Mouse (Mus musculus): ENCODE results near the gene Nek2. TPM values are rescaled to one million over a fixed set of nuclear protein-coding genes. Genes with fewer than 3 reads are reported as not detected.

Gene Nek2
- polyA plus RNA-seq, 1 experiment from 2014 or later = 22.7 TPM

GRCm38 (mm10) chr1:191858136-191858535 is 36.9 kb downstream of the Nek2 start:
- no peaks in the 10 kb centered on the region for H3K4me1 ChIP-seq (ENCODE audit: control insufficient read depth, insufficient read depth, low read length)
- H3K4me2 ChIP-seq (ENCODE audit: low read length) = no peak overlapping the region
- H3K36me3 ChIP-seq (ENCODE audit: control insufficient read depth, insufficient read depth, low read length) = no peaks in the 10 kb centered on the region
- H3K27me3 ChIP-seq (replicated peaks; ENCODE audit: control insufficient read depth, insufficient read depth, low read length) = no peaks in the 10 kb centered on the region
- DNase-seq (ENCODE audit: low spot score) (no peak), ATAC-seq (no peak)
- H3K9me3 ChIP-seq (replicated peaks; ENCODE audit: control insufficient read depth, low read length) = no peaks in the 10 kb centered on the region
- H3K9ac ChIP-seq (ENCODE audit: low read length) = no peak overlapping the region
- no peak overlapping the region for H3K4me3 ChIP-seq (ENCODE audit: low read depth, low read length)
- H3K27ac ChIP-seq (ENCODE audit: low read depth, low read length) = no peak overlapping the region

- no peaks in the 10 kb centered on the region for H3K36me3 ChIP-seq (ENCODE audit: control insufficient read depth, insufficient read depth, low read length)
- H3K9me3 ChIP-seq (replicated peaks; ENCODE audit: control insufficient read depth, low read length) = no peaks in the 10 kb centered on the region
- H3K4me3 ChIP-seq (ENCODE audit: low read depth, low read length) = no peak overlapping the region
- H3K27me3 ChIP-seq (replicated peaks; ENCODE audit: control insufficient read depth, insufficient read depth, low read length) = no peaks in the 10 kb centered on the region
- ATAC-seq = no peak
- DNase-seq (ENCODE audit: low spot score) = no peak
- H3K9ac ChIP-seq (ENCODE audit: low read length) = no peak overlapping the region
- no peak overlapping the region for H3K4me2 ChIP-seq (ENCODE audit: low read length)
- H3K27ac ChIP-seq (ENCODE audit: low read depth, low read length) = no peak overlapping the region
- no peaks in the 10 kb centered on the region for H3K4me1 ChIP-seq (ENCODE audit: control insufficient read depth, insufficient read depth, low read length)
- 91% methylated on average over 3 of the region's 3 CpGs for WGBS
Observed at GRCm38 (mm10) chr1:191859847-191860246, 38.6 kb downstream of the Nek2 start.

GRCm38 (mm10) chr1:191861247-191861646 is 40.0 kb downstream of the Nek2 start:
- no peaks in the 10 kb centered on the region for H3K4me1 ChIP-seq (ENCODE audit: control insufficient read depth, insufficient read depth, low read length)
- no peaks in the 10 kb centered on the region for H3K27me3 ChIP-seq (replicated peaks; ENCODE audit: control insufficient read depth, insufficient read depth, low read length)
- no peak for ATAC-seq
- H3K36me3 ChIP-seq (ENCODE audit: control insufficient read depth, insufficient read depth, low read length) = no peaks in the 10 kb centered on the region
- H3K9me3 ChIP-seq (replicated peaks; ENCODE audit: control insufficient read depth, low read length) = no peaks in the 10 kb centered on the region
- no peak overlapping the region for H3K4me3 ChIP-seq (ENCODE audit: low read depth, low read length)
- no peak overlapping the region for H3K4me2 ChIP-seq (ENCODE audit: low read length)
- H3K27ac ChIP-seq (ENCODE audit: low read depth, low read length) = no peak overlapping the region
- H3K9ac ChIP-seq (ENCODE audit: low read length) = no peak overlapping the region
- no peak for DNase-seq (ENCODE audit: low spot score)
- WGBS = 84% methylated on average over 5 of the region's 5 CpGs

GRCm38 (mm10) chr1:191863833-191864550 is 42.7 kb downstream of the Nek2 start:
- no peak overlapping the region for H3K9ac ChIP-seq (ENCODE audit: low read length)
- ATAC-seq (no peak), DNase-seq (ENCODE audit: low spot score) (no peak)
- H3K4me2 ChIP-seq (ENCODE audit: low read length) = no peak overlapping the region
- no peaks in the 10 kb centered on the region for H3K36me3 ChIP-seq (ENCODE audit: control insufficient read depth, insufficient read depth, low read length)
- no peaks in the 10 kb centered on the region for H3K9me3 ChIP-seq (replicated peaks; ENCODE audit: control insufficient read depth, low read length)
- 64% methylated on average over 4 of the region's 4 CpGs for WGBS
- H3K4me3 ChIP-seq (ENCODE audit: low read depth, low read length) = no peak overlapping the region
- H3K27ac ChIP-seq (ENCODE audit: low read depth, low read length) = no peak overlapping the region
- H3K4me1 ChIP-seq (ENCODE audit: control insufficient read depth, insufficient read depth, low read length) = no peaks in the 10 kb centered on the region
- H3K27me3 ChIP-seq (replicated peaks; ENCODE audit: control insufficient read depth, insufficient read depth, low read length) = no peaks in the 10 kb centered on the region

- H3K4me2 ChIP-seq (ENCODE audit: low read length) = no peak overlapping the region
- no peaks in the 10 kb centered on the region for H3K4me1 ChIP-seq (ENCODE audit: control insufficient read depth, insufficient read depth, low read length)
- H3K9me3 ChIP-seq (replicated peaks; ENCODE audit: control insufficient read depth, low read length) = no peaks in the 10 kb centered on the region
- H3K9ac ChIP-seq (ENCODE audit: low read length) = no peak overlapping the region
- no peak overlapping the region for H3K4me3 ChIP-seq (ENCODE audit: low read depth, low read length)
- DNase-seq (ENCODE audit: low spot score) = no peak
- no peak for ATAC-seq
- H3K27me3 ChIP-seq (replicated peaks; ENCODE audit: control insufficient read depth, insufficient read depth, low read length) = no peaks in the 10 kb centered on the region
- WGBS = 84% methylated on average over 8 of the region's 8 CpGs
- no peak overlapping the region for H3K27ac ChIP-seq (ENCODE audit: low read depth, low read length)
- H3K36me3 ChIP-seq (ENCODE audit: control insufficient read depth, insufficient read depth, low read length) = no peaks in the 10 kb centered on the region
Observed at GRCm38 (mm10) chr1:191864551-191865027, 43.3 kb downstream of the Nek2 start.

- H3K4me1 ChIP-seq (ENCODE audit: control insufficient read depth, insufficient read depth, low read length) = no peaks in the 10 kb centered on the region
- H3K9me3 ChIP-seq (replicated peaks; ENCODE audit: control insufficient read depth, low read length) = no peaks in the 10 kb centered on the region
- no peaks in the 10 kb centered on the region for H3K36me3 ChIP-seq (ENCODE audit: control insufficient read depth, insufficient read depth, low read length)
- ATAC-seq (no peak), DNase-seq (ENCODE audit: low spot score) (no peak)
- WGBS = 85% methylated on average over 6 of the region's 6 CpGs
- no peak overlapping the region for H3K4me3 ChIP-seq (ENCODE audit: low read depth, low read length)
- no peak overlapping the region for H3K27ac ChIP-seq (ENCODE audit: low read depth, low read length)
- no peak overlapping the region for H3K9ac ChIP-seq (ENCODE audit: low read length)
- no peak overlapping the region for H3K4me2 ChIP-seq (ENCODE audit: low read length)
- H3K27me3 ChIP-seq (replicated peaks; ENCODE audit: control insufficient read depth, insufficient read depth, low read length) = no peaks in the 10 kb centered on the region
Observed at GRCm38 (mm10) chr1:191872076-191872710, 50.9 kb downstream of the Nek2 start.

GRCm38 (mm10) chr1:191875006-191875405 is 53.8 kb downstream of the Nek2 start:
- Histone ChIP-seq H3K4me1 (ENCODE audit: control insufficient read depth, insufficient read depth, low read length) (0 out of 2 replicates have a peak, but pooled peaks cover 3% of the 10 kb centered on the region), H3K36me3 (ENCODE audit: control insufficient read depth, insufficient read depth, low read length) (no peaks in the 10 kb centered on the region), H3K4me2 (ENCODE audit: low read length) (no peak overlapping the region), H3K9ac (ENCODE audit: low read length) (no peak overlapping the region), H3K27ac (ENCODE audit: low read depth, low read length) (no peak overlapping the region), H3K27me3 (replicated peaks; ENCODE audit: control insufficient read depth, insufficient read depth, low read length) (no peaks in the 10 kb centered on the region), H3K4me3 (ENCODE audit: low read depth, low read length) (no peak overlapping the region), H3K9me3 (replicated peaks; ENCODE audit: control insufficient read depth, low read length) (no peaks in the 10 kb centered on the region)
- 88% methylated on average over 7 of the region's 7 CpGs for WGBS
- DNase-seq (ENCODE audit: low spot score) = no peak
- no peak for ATAC-seq

- no peak overlapping the region for H3K4me2 ChIP-seq (ENCODE audit: low read length)
- DNase-seq (ENCODE audit: low spot score) (no peak), ATAC-seq (no peak)
- no peaks in the 10 kb centered on the region for H3K9me3 ChIP-seq (replicated peaks; ENCODE audit: control insufficient read depth, low read length)
- H3K4me3 ChIP-seq (ENCODE audit: low read depth, low read length) = no peak overlapping the region
- no peak overlapping the region for H3K27ac ChIP-seq (ENCODE audit: low read depth, low read length)
- H3K4me1 ChIP-seq (ENCODE audit: control insufficient read depth, insufficient read depth, low read length) = 0 out of 2 replicates have a peak, but pooled peaks cover 3% of the 10 kb centered on the region
- 83% methylated on average over 9 of the region's 9 CpGs for WGBS
- no peaks in the 10 kb centered on the region for H3K27me3 ChIP-seq (replicated peaks; ENCODE audit: control insufficient read depth, insufficient read depth, low read length)
- no peak overlapping the region for H3K9ac ChIP-seq (ENCODE audit: low read length)
- H3K36me3 ChIP-seq (ENCODE audit: control insufficient read depth, insufficient read depth, low read length) = no peaks in the 10 kb centered on the region
Observed at GRCm38 (mm10) chr1:191875683-191876305, 54.5 kb downstream of the Nek2 start.

- H3K4me3 ChIP-seq (ENCODE audit: low read depth, low read length) = no peak overlapping the region
- H3K4me2 ChIP-seq (ENCODE audit: low read length) = no peak overlapping the region
- no peaks in the 10 kb centered on the region for H3K36me3 ChIP-seq (ENCODE audit: control insufficient read depth, insufficient read depth, low read length)
- ATAC-seq (no peak), DNase-seq (ENCODE audit: low spot score) (no peak)
- H3K27me3 ChIP-seq (replicated peaks; ENCODE audit: control insufficient read depth, insufficient read depth, low read length) = no peaks in the 10 kb centered on the region
- 79% methylated on average over 10 of the region's 10 CpGs for WGBS
- no peaks in the 10 kb centered on the region for H3K9me3 ChIP-seq (replicated peaks; ENCODE audit: control insufficient read depth, low read length)
- 0 out of 2 replicates have a peak, but pooled peaks cover 3% of the 10 kb centered on the region for H3K4me1 ChIP-seq (ENCODE audit: control insufficient read depth, insufficient read depth, low read length)
- no peak overlapping the region for H3K9ac ChIP-seq (ENCODE audit: low read length)
- no peak overlapping the region for H3K27ac ChIP-seq (ENCODE audit: low read depth, low read length)
Observed at GRCm38 (mm10) chr1:191877681-191878080, 56.4 kb downstream of the Nek2 start.
